Mouse (Mus musculus) E14TG2a.4 (cell line): ENCODE data around the gene Gstm2.

Experiments used
- CTCF ChIP-seq: conservative IDR thresholded peaks from 2 replicates; pipeline ENCODE4 v1.5.1; 2014; ENCODE audit warnings: low read length
- NANOG ChIP-seq: IDR thresholded peaks from 2 replicates; pipeline ENCODE4 v1.6.1; 2014; ENCODE audit warnings: borderline replicate concordance, low read length, mixed read lengths
- POU5F1 ChIP-seq: IDR thresholded peaks from 2 replicates; pipeline ENCODE4 v1.6.1; 2014; ENCODE audit warnings: low read length, borderline replicate concordance

DNA sequence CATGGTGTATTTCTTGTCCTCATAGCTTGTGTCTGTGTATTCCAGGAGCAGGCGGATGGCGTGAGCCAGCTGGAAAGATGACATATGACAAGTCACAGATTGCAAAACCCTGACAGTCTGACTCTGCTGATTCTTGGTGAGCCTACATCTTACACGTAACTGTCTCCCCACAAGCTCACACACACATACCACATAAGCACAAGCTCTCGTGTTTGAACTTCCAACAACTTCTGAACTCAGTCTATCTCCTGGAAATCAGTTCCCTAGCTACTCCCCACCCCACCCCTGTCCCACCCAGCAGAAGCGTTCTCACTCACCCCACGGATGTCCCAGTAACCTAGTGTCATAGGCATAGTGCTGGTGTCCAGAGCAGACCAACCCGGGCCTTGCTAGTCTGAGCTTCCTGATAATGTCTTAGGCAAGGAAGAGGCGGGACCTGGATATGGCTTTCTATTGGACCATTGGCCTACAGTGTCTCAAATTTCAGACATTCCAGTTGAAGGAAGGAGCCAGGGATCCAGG is at the start of gene Gstm2:
- no peak for TF ChIP-seq CTCF
- TF ChIP-seq NANOG, result no peak
- TF ChIP-seq POU5F1, result no peak
